Mouse (Mus musculus) cortical plate, adult 2 months (tissue): ENCODE results near the gene Gm44965.

ENCODE experiments used
- CTCF ChIP-seq: fragments of 200-500 bp; IDR thresholded peaks from 2 replicates; pipeline ENCODE4 v1.5.1; 2011; ENCODE audit warnings: mild to moderate bottlenecking, control low read depth, low read length; ENCODE audit not compliant: insufficient read depth; ENCODE audit errors: extremely low read depth
- POLR2A ChIP-seq: fragments of 200-500 bp; IDR thresholded peaks from 2 replicates; pipeline ENCODE4 v1.6.1; 2011; ENCODE audit warnings: mild to moderate bottlenecking, low read length, control low read depth; ENCODE audit not compliant: insufficient read depth; ENCODE audit errors: extremely low read depth

GRCm38 (mm10) chr6:48658721-48659120 lies 65.0 kb downstream of the Gm44965 start:
- TF ChIP-seq POLR2A = no peak
- no peak for TF ChIP-seq CTCF
